Mouse (Mus musculus) forebrain, embryonic 12.5 days (tissue): ENCODE measurements at regions not wholly inside any gene's neighbourhood (a gene's known extent, or its start where the extent isn't known, plus 50 kb on each side); places are given as distances from the start of the nearest gene placed in this dataset.

Experiments used
- ATAC-seq: fragments of 200-750 bp; cut with Nextera tagmentation; 2 replicates; pipeline ENCODE4 v1.8.0; 2017; ENCODE audit warnings: moderate TSS enrichment; ENCODE audit not compliant: low FRiP score
- H3K27ac ChIP-seq: fragments of 300-500 bp; sonication (generic); 2 replicates; pipeline ENCODE4 v1.5.1; 2016; ENCODE audit warnings: mild to moderate bottlenecking
- H3K27me3 ChIP-seq: fragments of 300-500 bp; sonication (generic); 2 replicates; pipeline ENCODE4 v1.6.1; 2016; ENCODE audit warnings: mild to moderate bottlenecking
- H3K36me3 ChIP-seq: fragments of 300-500 bp; sonication (generic); replicated peaks from 2 replicates; pipeline ENCODE4 v1.6.1; 2016; ENCODE audit warnings: mild to moderate bottlenecking
- H3K4me1 ChIP-seq: fragments of 300-500 bp; sonication (generic); 2 replicates; pipeline ENCODE4 v1.6.1; 2016
- H3K4me2 ChIP-seq: fragments of 300-500 bp; sonication (generic); 2 replicates; pipeline ENCODE4 v1.6.1; 2016; ENCODE audit warnings: mild to moderate bottlenecking, moderate library complexity
- H3K4me3 ChIP-seq: fragments of 300-500 bp; sonication (generic); replicated peaks from 2 replicates; pipeline ENCODE4 v1.5.1; 2016; ENCODE audit warnings: mild to moderate bottlenecking
- H3K9ac ChIP-seq: fragments of 300-500 bp; sonication (generic); 2 replicates; pipeline ENCODE4 v1.6.1; 2016; ENCODE audit warnings: mild to moderate bottlenecking
- H3K9me3 ChIP-seq: fragments of 300-500 bp; sonication (generic); 2 replicates; pipeline ENCODE4 v1.6.1; 2016
- WGBS: fragments of 180-500 bp; shearing (Covaris S2); methylation state at CpG from one replicate; pipeline ENCODE4 v1.1.7; 2016; 5-methylcytosine and 5-hydroxymethylcytosine counted together

DNA sequence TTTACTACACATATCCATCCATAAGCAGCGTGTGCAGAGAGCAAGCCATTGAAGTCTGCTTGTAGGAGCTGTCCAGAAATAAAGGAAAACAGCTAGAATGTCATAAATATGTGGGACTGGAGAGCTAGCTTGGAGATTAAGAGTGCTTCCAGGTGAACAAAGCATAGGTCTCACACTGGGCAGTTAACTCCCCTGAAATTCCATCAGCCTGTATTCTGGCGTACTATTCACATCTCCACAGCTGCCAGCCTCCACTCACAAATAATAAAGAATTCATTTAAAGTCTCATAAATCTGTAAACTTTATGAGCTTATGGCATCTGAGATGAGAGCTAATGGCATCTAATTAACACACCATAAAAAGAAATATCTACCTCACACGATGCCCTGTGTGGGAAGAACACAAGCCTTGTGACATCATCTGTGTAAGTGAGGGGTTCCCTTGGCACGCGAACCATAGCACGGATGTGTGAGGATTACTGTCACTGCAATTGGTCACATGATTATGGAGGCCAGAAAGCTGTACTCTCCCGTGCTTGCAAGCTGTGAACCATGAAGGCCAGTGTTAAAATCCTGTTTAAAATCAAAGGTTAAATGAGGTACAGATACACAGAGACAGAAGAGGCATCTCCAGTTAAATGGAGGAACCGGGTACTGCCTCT lies 394.8 kb downstream of the Lrriq3 start:
- Histone ChIP-seq H3K4me1 (peaks cover 3% of the 10 kb centered on the region; the same call in 1 of the 2 replicates), H3K4me3 (no peak overlapping the region), H3K27me3 (no peaks in the 10 kb centered on the region), H3K4me2 (no peak overlapping the region), H3K36me3 (no peaks in the 10 kb centered on the region), H3K9me3 (no peaks in the 10 kb centered on the region), H3K9ac (no peak overlapping the region), H3K27ac (no peak overlapping the region)
- 0 out of 2 replicates have a peak, but pooled peaks have one; percentile 42 for ATAC-seq
- 76% methylated on average over 8 of the region's 8 CpGs for WGBS

DNA sequence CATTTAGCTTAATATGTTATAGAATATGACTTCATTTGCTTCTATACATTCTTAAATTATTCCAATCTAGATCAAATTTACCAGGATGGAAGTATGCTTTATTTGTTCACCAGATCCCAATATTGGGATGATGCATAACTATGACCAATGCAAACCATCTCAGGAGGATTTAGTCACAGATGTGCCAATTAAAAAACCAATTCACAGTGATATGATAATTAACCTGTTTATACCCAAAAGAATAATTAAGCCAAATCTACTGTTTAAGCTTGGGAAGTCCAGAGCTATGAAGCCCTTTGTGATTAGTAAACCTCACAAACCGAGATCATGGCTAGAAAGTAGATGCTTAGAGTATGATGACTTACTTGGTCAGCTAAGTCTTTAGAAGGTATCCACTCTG lies 397.4 kb downstream of the Lrriq3 start:
- no peaks in the 10 kb centered on the region for H3K9me3 ChIP-seq
- 79% methylated on average over 1 of the region's 1 CpGs for WGBS
- no peaks in the 10 kb centered on the region for H3K36me3 ChIP-seq
- H3K27ac ChIP-seq: no peak overlapping the region
- H3K4me1 ChIP-seq: peaks cover 3% of the 10 kb centered on the region; the same call in 1 of the 2 replicates
- H3K4me2 ChIP-seq: no peak overlapping the region
- ATAC-seq: no peak
- H3K4me3 ChIP-seq: no peak overlapping the region
- no peaks in the 10 kb centered on the region for H3K27me3 ChIP-seq
- no peak overlapping the region for H3K9ac ChIP-seq

DNA sequence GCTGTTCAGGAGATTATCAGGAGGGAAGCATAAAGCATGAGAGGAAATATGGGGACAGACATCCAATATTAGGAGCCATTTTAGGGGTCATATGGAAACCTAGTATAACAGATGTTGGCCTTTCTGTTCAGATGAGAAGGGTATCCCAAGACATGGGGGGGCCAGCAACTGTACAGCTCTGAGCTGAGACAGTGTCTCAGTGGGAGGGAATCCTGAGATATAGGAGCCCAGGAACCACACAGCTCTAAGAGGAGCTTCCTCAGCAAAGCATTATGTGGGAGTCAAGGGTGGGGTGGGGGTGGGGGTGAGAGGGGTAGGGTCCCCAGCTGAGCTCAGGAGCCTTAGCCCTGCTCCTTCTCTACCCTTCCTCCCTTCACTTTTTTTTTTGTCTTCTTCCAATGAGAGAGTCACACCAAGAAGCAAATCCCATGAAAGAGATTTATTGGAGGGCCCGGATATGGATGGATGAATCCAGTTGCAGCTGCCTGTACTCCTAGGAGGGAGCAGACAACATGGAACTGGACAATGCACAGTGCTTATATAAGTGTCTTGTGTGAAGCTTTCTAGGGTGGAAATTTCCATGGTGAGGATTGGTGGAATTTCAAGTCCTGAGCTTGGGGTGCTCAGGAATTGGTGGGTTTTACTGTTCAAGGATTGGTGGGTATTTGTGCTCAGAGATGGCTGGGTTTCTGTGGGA lies 417.1 kb downstream of the Lrriq3 start:
- H3K4me1 ChIP-seq: no peaks in the 10 kb centered on the region
- H3K9ac ChIP-seq: no peak overlapping the region
- no peaks in the 10 kb centered on the region for H3K9me3 ChIP-seq
- H3K36me3 ChIP-seq: no peaks in the 10 kb centered on the region
- H3K27ac ChIP-seq: no peak overlapping the region
- no peak overlapping the region for H3K4me3 ChIP-seq
- H3K27me3 ChIP-seq: no peaks in the 10 kb centered on the region
- no peak for ATAC-seq
- WGBS: 80% methylated on average over 1 of the region's 1 CpGs
- H3K4me2 ChIP-seq: no peak overlapping the region

DNA sequence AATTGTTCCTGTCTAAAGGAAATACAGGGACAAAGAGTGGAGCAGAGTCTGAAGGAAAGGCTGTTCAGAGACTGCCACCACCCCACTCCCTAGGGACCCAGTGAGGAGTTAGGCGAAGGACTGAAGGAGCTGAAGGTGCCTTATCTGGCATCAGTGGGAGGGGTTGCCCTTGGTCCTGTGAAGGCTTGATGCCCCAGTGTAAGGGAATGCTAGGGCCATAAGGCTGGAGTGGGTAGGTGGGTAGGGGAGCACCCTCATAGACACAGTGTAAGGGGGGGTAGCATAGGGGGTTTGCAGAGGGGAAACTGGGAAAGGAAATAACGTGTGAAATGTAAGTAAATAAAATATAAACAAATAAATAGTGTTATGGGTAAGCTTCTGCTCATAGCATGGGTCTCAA lies 420.7 kb downstream of the Lrriq3 start:
- WGBS: 80% methylated on average over 2 of the region's 2 CpGs
- ATAC-seq: no peak
- H3K27ac ChIP-seq: no peak overlapping the region
- no peak overlapping the region for H3K4me3 ChIP-seq
- no peak overlapping the region for H3K9ac ChIP-seq
- no peaks in the 10 kb centered on the region for H3K4me1 ChIP-seq
- no peaks in the 10 kb centered on the region for H3K27me3 ChIP-seq
- H3K36me3 ChIP-seq: no peaks in the 10 kb centered on the region
- H3K4me2 ChIP-seq: no peak overlapping the region
- no peaks in the 10 kb centered on the region for H3K9me3 ChIP-seq

DNA sequence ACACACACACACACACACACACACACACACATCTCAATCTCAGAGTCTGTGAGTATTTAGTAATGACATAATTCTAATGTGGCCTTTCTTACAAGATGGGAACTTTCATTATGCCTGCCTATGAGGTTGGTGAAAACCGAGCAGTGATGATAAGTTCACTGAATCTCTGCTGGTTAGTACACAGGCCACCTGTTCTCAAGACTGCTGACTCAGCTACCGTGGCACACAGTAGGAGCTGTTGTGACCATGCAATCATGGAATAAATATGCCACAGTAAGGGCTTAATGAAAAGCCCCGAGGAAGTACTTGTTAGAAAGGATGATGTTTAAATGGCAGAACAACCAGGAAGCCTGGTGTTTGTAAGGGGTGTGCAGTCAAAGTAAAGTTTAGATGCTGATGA lies 436.1 kb downstream of the Lrriq3 start:
- Histone ChIP-seq H3K4me1 (no peaks in the 10 kb centered on the region), H3K9ac (no peak overlapping the region), H3K27me3 (no peaks in the 10 kb centered on the region), H3K9me3 (no peaks in the 10 kb centered on the region), H3K36me3 (no peaks in the 10 kb centered on the region), H3K4me2 (no peak overlapping the region), H3K4me3 (no peak overlapping the region), H3K27ac (no peak overlapping the region)
- ATAC-seq: peak; percentile 27; the same call in 1 of the 2 replicates
- WGBS: 83% methylated on average over 3 of the region's 3 CpGs

DNA sequence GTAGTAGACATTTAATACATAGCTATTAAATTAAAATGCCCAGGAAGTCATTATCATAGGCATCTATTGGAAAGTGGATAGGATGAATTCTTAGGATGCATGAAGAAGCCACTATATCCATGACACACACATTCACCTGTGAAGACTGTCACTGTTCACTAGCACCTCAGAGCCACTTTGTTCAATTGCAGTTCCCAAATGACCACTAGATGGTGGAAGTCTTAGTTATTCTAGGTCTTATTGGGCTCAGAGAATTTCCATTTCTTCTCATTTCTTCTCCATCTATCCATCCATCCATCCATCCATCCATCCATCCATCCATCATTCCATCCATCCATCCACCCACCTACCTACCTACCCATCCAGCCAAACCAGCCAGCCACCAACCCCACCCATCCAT lies 437.6 kb downstream of the Lrriq3 start:
- H3K27me3 ChIP-seq: no peaks in the 10 kb centered on the region
- no peak overlapping the region for H3K4me3 ChIP-seq
- ATAC-seq: no peak
- H3K9me3 ChIP-seq: no peaks in the 10 kb centered on the region
- no peak overlapping the region for H3K4me2 ChIP-seq
- H3K27ac ChIP-seq: no peak overlapping the region
- H3K9ac ChIP-seq: no peak overlapping the region
- no peaks in the 10 kb centered on the region for H3K36me3 ChIP-seq
- no peaks in the 10 kb centered on the region for H3K4me1 ChIP-seq

DNA sequence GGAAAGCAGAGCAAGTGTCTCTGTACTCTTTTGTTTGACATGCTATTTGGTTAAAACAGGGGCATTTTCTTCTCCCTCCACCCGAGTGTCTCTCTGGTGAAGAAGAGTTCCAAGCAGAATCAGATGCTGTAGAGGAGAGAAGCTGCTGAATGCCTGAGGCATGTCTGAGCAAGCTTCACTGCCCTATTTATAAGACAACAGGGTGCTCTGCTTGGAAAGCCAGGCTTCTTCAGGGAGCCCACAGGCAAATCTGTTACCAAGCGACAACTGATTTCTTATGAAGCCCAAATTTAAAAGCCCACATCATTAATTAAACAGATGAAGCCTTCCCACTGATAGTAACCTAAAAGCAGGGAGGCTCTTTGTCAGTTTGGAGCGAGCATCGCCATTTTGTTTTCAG lies 438.8 kb downstream of the Lrriq3 start:
- no peaks in the 10 kb centered on the region for H3K9me3 ChIP-seq
- no peak overlapping the region for H3K4me2 ChIP-seq
- no peak for ATAC-seq
- H3K36me3 ChIP-seq: no peaks in the 10 kb centered on the region
- no peaks in the 10 kb centered on the region for H3K4me1 ChIP-seq
- no peaks in the 10 kb centered on the region for H3K27me3 ChIP-seq
- H3K9ac ChIP-seq: no peak overlapping the region
- WGBS: 78% methylated on average over 4 of the region's 4 CpGs
- no peak overlapping the region for H3K4me3 ChIP-seq
- no peak overlapping the region for H3K27ac ChIP-seq

DNA sequence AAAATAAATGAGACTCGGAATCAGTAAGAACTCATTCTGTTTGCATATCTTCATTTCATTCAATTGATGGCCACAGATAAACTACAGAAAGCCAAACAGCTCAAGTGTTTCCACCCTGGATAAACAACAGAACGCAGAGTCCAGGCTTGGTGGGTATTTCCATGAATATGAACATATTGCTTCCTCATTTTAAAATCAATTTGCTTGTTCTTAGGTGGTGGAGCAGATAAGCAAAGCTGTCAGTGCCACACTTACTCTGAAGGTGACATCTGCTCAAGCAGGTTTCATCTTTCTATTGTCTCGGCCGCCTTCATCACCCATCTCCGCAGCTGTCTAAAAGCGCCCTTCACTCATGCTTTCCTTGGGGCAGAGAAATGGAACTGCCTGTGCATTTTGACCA lies 455.0 kb downstream of the Lrriq3 start:
- no peak for ATAC-seq
- no peaks in the 10 kb centered on the region for H3K4me1 ChIP-seq
- no peaks in the 10 kb centered on the region for H3K27me3 ChIP-seq
- H3K4me2 ChIP-seq: no peak overlapping the region
- H3K4me3 ChIP-seq: no peak overlapping the region
- no peak overlapping the region for H3K9ac ChIP-seq
- H3K9me3 ChIP-seq: no peaks in the 10 kb centered on the region
- WGBS: 90% methylated on average over 6 of the region's 6 CpGs
- H3K27ac ChIP-seq: no peak overlapping the region
- no peaks in the 10 kb centered on the region for H3K36me3 ChIP-seq

DNA sequence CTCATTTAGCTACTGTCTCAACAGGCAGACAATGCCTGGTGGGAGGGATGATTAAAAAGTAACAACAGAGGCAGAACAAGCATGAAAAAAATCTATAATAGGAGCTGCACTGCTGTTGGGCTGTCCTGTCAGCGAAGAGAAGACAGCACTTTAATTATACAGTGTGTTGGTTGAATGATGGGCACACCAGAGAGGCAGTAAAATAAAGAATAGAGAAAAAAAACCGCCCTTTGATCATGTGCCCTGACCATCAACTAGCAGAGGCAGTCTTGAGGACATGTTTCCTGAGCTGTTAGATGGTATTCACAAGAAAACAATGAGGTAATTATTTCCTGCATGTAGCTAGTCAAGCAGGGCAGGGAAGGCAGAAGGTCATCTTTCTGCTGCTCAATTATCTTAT lies 483.9 kb downstream of the Lrriq3 start:
- no peaks in the 10 kb centered on the region for H3K9me3 ChIP-seq
- no peak overlapping the region for H3K4me2 ChIP-seq
- WGBS: 10% methylated on average over 2 of the region's 2 CpGs

DNA sequence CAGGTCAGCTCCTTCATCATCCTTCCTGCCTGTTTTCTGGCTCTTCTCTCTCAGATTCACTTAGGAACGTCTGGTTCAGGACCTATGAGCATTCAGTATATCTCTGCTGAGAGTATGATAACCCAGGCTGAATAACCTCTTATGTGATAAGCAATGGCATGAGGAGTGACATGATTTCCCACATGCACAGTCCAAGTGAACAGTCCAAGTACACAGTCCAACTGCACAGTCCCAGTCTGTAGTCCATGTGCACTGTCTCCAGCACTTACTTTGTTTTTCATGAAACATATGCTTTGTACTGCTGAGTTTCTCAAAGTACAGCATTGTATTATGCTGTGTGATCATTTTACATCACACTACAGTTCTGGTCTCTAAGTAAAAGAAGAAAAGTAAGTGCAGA lies 510.8 kb downstream of the Lrriq3 start:
- no peak overlapping the region for H3K9ac ChIP-seq
- no peaks in the 10 kb centered on the region for H3K4me1 ChIP-seq
- H3K27me3 ChIP-seq: no peaks in the 10 kb centered on the region
- no peaks in the 10 kb centered on the region for H3K9me3 ChIP-seq
- H3K36me3 ChIP-seq: no peaks in the 10 kb centered on the region
- ATAC-seq: no peak
- WGBS: 66% methylated on average over 1 of the region's 1 CpGs
- no peak overlapping the region for H3K4me2 ChIP-seq
- H3K4me3 ChIP-seq: no peak overlapping the region
- no peak overlapping the region for H3K27ac ChIP-seq

More for the DNA sequence above, 483.9 kb downstream of the Lrriq3 start:
- no peak overlapping the region for H3K9ac ChIP-seq
- peak; percentile 71 for ATAC-seq
- peaks cover 12% of the 10 kb centered on the region for H3K4me1 ChIP-seq
- H3K27ac ChIP-seq: no peak overlapping the region
- no peak overlapping the region for H3K4me3 ChIP-seq
- H3K36me3 ChIP-seq: no peaks in the 10 kb centered on the region
- H3K27me3 ChIP-seq: no peaks in the 10 kb centered on the region
